Comparison of ENCODE assay signal across 17 mouse cellular contexts in genomic region chr6:128095131-128095530, GRCm38 (mm10). TPM values are rescaled to one million over a fixed set of nuclear protein-coding genes. Genes with fewer than 3 reads are reported as not detected.
DNase-seq lines count a peak whose midpoint lies in the region; ATAC-seq and TF ChIP-seq lines count a peak whose summit lies in the region.
"Had no signal": no experiment of that assay in that cellular context is flagged by ENCODE, and none has a peak within 500 bp of the region (broad histone marks: within the 10 kb centered on the region; RNA-seq: fewer than 3 reads in every experiment).

No protein-coding gene starts in this region.

- no peak overlapping the region for H3K9ac ChIP-seq in kidney, embryonic 14.5 days (ENCODE audit: low read depth, low read length)
- H3K9ac ChIP-seq: embryonic facial prominence, embryonic 12.5 days; kidney, embryonic 15.5 days; limb, embryonic 13.5 days; liver, embryonic 15.5 days had no signal

- H3K36me3 ChIP-seq in kidney, embryonic 14.5 days (ENCODE audit: control insufficient read depth, insufficient read depth, low read length) = no peaks in the 10 kb centered on the region
- H3K36me3 ChIP-seq: embryonic facial prominence, embryonic 12.5 days; kidney, embryonic 15.5 days; limb, embryonic 13.5 days; liver, embryonic 15.5 days had no signal

- no peak overlapping the region for H3K4me2 ChIP-seq in kidney, embryonic 14.5 days (replicated peaks; ENCODE audit: low read depth, low read length)
- H3K4me2 ChIP-seq: embryonic facial prominence, embryonic 12.5 days; kidney, embryonic 15.5 days; limb, embryonic 13.5 days; liver, embryonic 15.5 days; midbrain, embryonic 11.5 days had no signal

- no peaks in the 10 kb centered on the region for H3K27me3 ChIP-seq in cerebellum, adult 2 months (ENCODE audit: control insufficient read depth, insufficient read depth, low read length)
- no peaks in the 10 kb centered on the region for H3K27me3 ChIP-seq in kidney, embryonic 14.5 days (ENCODE audit: control insufficient read depth, insufficient read depth, low read length)
- H3K27me3 ChIP-seq: embryonic facial prominence, embryonic 12.5 days; kidney, embryonic 15.5 days; limb, embryonic 13.5 days; liver, embryonic 15.5 days had no signal

- no peaks in the 10 kb centered on the region for H3K9me3 ChIP-seq in kidney, embryonic 14.5 days (ENCODE audit: control insufficient read depth, low read length)
- H3K9me3 ChIP-seq: embryonic facial prominence, embryonic 12.5 days; kidney, embryonic 15.5 days; limb, embryonic 13.5 days; liver, embryonic 15.5 days had no signal

- DNase-seq in cerebellum, adult 2 months = peak; percentile 62 to 75
- DNase-seq in cerebellum, adult 11 months = no peak
- DNase-seq in kidney, postnatal 10 days = peak; percentile 8
- peak; percentile 46 for DNase-seq in cerebellum, adult 8-10 months
- DNase-seq in left cerebral cortex, postnatal 4 days = peak; percentile 59
- no peak for DNase-seq in thymus, postnatal 36 days
- DNase-seq in B cell, adult 2 months = no peak
- DNase-seq: gastrocnemius, postnatal 10 days; lung, postnatal 36 days; retina, postnatal 1 day had no signal

- TF ChIP-seq CTCF in cerebellum, adult 2 months (IDR thresholded peaks at IDR 0.05; ENCODE audit: borderline replicate concordance, insufficient read depth, low read depth, low read length) = no peak

- H3K4me1 ChIP-seq in cerebellum, adult 2 months (ENCODE audit: control insufficient read depth, insufficient read depth, low read length) = peaks cover 42% of the 10 kb centered on the region
- H3K4me1 ChIP-seq in kidney, embryonic 14.5 days (ENCODE audit: control insufficient read depth, insufficient read depth, low read length) = peaks cover 18% of the 10 kb centered on the region

- ATAC-seq in kidney, embryonic 14.5 days (ENCODE audit: low FRiP score, low TSS enrichment) = no peak
- ATAC-seq: activated CD4-positive, CD25-positive, alpha-beta regulatory T cell, adult 4 months had no signal

- 8% methylated on average over 10 of the region's 10 CpGs for WGBS in cerebellum, adult 2 months
- 96% methylated on average over 10 of the region's 10 CpGs for WGBS in kidney, embryonic 14.5 days

- TF ChIP-seq POLR2A in cerebellum, adult 2 months (IDR thresholded peaks at IDR 0.05; ENCODE audit: borderline replicate concordance, insufficient read depth, low read length) = no peak

- intact Hi-C loops in left cerebral cortex, postnatal 4 days (cut with DNase I) = no loop called here

- no peak overlapping the region for H3K4me3 ChIP-seq in cerebellum, adult 2 months (replicated peaks; ENCODE audit: insufficient read depth, low read depth, low read length)
- H3K4me3 ChIP-seq in kidney, embryonic 14.5 days (ENCODE audit: low read length) = no peak overlapping the region
- H3K4me3 ChIP-seq: embryonic facial prominence, embryonic 12.5 days; kidney, embryonic 15.5 days; limb, embryonic 13.5 days; liver, embryonic 15.5 days had no signal

- no peak overlapping the region for H3K27ac ChIP-seq in cerebellum, adult 2 months (ENCODE audit: insufficient read depth, low read length)
- no peak overlapping the region for H3K27ac ChIP-seq in kidney, embryonic 14.5 days (ENCODE audit: low read depth, low read length)
- H3K27ac ChIP-seq: embryonic facial prominence, embryonic 12.5 days; kidney, embryonic 15.5 days; limb, embryonic 13.5 days; liver, embryonic 15.5 days had no signal

RNA-seq across cellular contexts. Expression of gene Tspan9, which starts 48.3 kb away (rescaled TPM):
- 303 and 370 TPM in 2 replicates for polyA plus RNA-seq in cerebellum, adult 2 months (2012; rRNA removed)
- 96.6 and 100 TPM in 2 replicates for polyA plus RNA-seq in kidney, embryonic 14.5 days (2014; fragmentation: Nextera tagmentation; extraction: Ambion mirVana)
- 10 to 100 TPM; 69.5 to 78.5 TPM for total RNA-seq in left cerebral cortex, postnatal 4 days (2021)

Comparison
In these comparisons a context has a peak if more than half of its experiments do, and no peak if none do; other contexts are left out.
1. DNase-seq: peak in cerebellum, adult 2 months (2 of 2), kidney, postnatal 10 days (single experiment), cerebellum, adult 8-10 months (single experiment) and left cerebral cortex, postnatal 4 days (single experiment); none in cerebellum, adult 11 months (single experiment), thymus, postnatal 36 days (0 of 2) and B cell, adult 2 months (0 of 2).